Mouse (Mus musculus) adrenal gland, postnatal 4 days (tissue): ENCODE results near the gene Eif4g3. TPM values are rescaled to one million over a fixed set of nuclear protein-coding genes. Genes with fewer than 3 reads are reported as not detected.

ENCODE experiments used
- DNase-seq, 2 experiments: peaks; one replicate each; pipeline ENCODE4 v3.0.0; 2021 to 2022; ENCODE audit warnings: low spot score in 2 of 2, mixed read lengths in 2 of 2
- total RNA-seq, 2 experiments: library from RNA; stranded (reverse); gene quantifications; 2 replicates each; pipeline ENCODE4 v1.2.3; 2021

The Eif4g3 gene
- total RNA-seq, 2 experiments from 2014 or later = 121 to 142 TPM

DNA sequence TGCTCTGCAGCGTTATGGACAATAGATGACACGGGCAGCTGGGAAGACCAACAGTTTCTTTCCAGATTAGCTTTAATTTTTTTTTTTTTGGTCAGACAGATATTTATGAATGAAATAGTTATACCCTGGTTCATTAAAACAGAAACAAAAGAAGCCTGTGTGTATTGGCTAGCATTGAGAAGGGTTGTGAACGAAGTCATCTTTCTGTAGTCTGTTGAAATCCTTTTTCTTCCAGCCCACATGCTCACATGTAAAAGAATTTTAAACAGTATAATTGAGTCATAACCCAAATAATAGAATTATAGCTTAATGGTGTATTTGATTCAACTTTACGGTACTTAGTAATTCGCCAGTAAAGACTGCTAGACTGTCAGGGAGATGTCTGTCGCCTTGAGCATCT lies 28.8 kb downstream of the Eif4g3 start:
- no peak for DNase-seq

- no peak for DNase-seq
Measured at GRCm38 (mm10) chr4:138022761-138023160, 29.9 kb downstream of the Eif4g3 start.

GRCm38 (mm10) chr4:138023403-138024100 lies 30.7 kb downstream of the Eif4g3 start:
- DNase-seq = no peak

DNA sequence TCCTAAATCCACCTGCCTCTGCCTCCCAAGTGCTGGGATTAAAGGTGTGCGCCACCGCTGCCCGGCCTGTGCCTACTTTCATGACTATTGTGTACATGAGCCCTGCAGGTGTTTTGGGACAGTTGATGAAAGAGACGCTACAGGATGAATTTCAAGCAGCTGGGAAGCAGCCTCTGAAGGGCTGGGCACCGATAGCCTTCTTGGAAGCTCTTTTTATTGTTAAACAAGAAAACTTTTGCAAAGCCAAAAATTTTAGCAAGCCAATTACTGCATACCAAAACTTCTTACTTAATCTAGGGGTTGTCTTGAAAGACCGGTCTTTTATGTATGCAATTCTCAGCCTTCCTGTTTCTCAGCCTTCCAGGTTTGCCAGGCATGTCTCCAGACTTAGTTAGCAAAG lies 36.3 kb downstream of the Eif4g3 start:
- DNase-seq = no peak

DNA sequence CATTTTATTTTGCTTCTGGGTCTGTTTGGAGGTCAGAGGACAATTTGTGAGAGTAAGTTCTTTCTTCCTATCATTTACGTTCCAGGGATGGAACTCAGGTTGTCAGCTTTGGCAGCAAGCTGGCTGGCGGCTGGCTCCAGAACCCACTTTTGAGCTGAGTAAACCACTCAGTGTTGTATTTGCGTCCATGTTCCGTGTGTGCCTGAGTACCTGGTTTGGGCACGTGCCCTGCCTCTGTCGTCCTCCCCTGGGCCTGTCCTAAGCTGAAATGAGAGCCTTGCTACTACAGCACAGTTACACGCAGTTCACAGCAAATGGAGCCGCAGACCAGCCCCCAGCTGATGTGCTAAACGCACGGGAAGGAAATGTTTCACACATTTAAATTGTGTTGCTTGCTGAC lies 39.0 kb downstream of the Eif4g3 start:
- DNase-seq = no peak

DNA sequence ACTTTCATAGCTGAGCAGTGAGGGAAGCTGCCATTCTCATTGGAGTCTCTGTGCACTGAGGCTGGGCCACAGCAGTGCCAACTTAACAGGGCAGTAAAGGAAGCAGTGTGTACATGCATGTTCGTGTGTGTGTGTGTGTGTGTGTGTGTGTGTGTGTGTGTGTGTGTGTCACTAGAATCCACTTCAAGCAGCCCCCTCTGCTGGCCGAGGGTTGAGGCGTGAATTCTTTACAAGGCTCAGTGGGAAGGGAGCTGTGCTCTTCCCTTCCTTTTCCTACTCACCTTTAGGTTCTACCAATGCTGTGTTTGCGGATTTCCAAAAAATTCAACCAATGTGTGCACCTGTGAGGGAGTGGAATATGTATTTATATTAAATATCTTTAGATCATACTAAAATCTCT lies 41.0 kb downstream of the Eif4g3 start:
- DNase-seq = no peak

DNA sequence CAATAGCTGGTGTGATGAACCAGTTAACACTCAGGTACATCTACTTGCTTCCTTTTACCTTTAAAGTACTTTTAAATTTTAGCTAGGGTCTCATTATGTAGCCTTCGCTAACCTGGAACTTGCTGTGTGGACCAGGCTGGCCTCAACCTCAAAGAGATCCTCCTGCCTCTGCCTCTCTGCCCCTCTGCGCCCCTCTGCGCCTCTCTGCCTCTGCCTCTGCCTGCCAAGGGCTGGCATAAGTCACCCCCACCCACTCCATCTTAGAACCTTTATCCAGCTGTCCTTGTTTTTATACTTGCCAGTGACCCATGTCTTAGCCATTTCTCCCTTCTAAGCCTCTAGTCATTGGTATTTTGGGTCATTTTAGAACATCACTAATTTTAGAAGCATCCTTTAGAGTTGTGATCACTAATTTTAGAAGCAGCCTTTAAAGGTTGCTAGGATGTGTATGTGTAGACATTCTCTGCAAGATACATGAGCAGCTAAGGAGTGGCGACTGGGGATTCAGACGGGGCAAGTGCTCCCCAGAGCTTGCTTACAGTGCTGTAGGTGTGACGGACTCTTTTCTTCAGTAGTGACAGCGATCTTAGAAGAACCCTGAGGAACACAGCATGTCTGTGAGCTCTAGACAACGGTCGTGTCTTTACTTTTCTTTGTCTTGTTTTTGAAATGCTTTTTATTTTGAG lies 42.8 kb downstream of the Eif4g3 start:
- no peak for DNase-seq

DNA sequence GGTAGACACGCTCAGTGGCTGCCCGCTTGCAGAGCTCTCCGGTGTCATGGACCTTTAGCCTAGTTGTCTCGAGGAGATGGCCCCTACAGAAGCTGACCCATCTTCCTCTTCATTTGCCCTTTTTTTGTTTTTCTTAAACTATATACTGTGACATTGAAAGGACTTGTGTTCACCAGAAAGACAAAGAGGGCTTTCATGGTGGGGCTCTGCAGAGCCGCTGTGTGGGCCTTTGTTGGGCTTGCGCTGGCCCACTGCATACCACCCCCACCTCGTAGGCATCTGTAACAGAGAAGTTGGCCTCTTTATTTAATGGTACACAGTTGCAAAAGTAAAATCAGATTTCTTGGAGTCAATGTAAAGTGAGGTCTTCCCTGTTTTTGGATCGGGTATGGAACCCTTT lies 44.3 kb downstream of the Eif4g3 start:
- no peak for DNase-seq

GRCm38 (mm10) chr4:138037896-138038295 lies 45.1 kb downstream of the Eif4g3 start:
- DNase-seq = no peak

DNA sequence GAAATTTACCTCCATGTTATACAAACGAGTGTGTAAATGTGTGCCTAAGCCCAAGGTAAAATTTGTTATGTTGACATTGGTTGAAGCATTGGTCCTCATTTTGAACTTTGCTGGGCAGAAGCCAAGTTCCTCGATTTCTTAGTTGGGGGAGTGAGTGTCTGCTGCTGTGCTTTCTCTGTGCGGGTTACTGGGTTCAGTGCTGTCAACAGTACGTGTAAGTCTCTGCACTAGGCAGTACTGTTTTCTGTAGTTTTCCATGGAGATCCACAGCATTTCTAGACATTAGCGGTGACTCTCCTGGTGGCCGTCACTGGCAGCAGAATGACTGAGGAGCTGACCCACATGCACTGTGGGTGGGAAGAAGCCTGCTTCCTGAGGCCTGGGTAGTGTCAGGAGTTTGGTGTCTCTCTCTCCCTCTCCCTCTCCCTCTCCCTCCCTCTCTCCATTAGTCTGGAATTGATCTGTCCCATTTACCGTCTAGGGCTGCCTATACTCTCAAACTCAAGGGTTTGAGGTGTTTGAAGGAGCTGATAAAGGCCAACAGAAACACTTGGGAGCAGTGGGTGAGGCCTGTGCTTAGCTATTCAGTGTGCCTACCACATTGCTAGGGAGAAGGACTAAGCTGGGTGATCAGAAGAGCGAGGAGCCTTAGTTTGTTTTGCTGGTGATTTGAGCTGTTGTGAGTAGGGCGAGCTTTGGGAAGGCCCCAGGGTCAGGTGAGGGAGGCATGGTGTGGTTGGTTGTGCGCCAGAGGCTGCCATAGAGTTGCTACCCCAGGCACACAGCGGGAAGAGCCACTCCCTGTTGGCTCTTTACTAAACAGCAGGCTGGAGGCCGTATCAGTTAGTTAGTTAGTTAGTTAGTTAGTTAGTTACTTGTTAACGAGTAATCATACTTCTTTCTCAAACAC lies 45.8 kb downstream of the Eif4g3 start:
- no peak for DNase-seq

DNA sequence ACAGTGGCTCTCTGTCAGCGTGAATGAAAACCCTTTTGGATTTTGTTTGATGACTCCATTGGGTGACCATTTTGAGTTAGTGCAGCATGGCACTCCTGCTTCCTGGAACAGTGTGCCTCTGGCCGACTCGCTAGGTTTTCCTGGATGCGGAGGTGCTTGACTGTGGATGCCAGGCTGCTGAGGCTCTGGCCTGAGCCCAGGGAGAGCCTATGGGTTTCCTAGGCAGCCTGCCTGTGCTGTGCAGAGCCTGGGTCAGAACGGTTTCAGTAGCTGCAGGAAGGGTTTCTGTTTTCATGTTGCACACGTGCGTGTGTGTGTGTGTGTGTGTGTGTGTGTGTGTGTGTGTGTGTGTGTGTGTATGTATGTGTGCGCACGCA lies 46.4 kb downstream of the Eif4g3 start:
- no peak for DNase-seq

GRCm38 (mm10) chr4:138040589-138040988 lies 47.8 kb downstream of the Eif4g3 start:
- no peak for DNase-seq

DNA sequence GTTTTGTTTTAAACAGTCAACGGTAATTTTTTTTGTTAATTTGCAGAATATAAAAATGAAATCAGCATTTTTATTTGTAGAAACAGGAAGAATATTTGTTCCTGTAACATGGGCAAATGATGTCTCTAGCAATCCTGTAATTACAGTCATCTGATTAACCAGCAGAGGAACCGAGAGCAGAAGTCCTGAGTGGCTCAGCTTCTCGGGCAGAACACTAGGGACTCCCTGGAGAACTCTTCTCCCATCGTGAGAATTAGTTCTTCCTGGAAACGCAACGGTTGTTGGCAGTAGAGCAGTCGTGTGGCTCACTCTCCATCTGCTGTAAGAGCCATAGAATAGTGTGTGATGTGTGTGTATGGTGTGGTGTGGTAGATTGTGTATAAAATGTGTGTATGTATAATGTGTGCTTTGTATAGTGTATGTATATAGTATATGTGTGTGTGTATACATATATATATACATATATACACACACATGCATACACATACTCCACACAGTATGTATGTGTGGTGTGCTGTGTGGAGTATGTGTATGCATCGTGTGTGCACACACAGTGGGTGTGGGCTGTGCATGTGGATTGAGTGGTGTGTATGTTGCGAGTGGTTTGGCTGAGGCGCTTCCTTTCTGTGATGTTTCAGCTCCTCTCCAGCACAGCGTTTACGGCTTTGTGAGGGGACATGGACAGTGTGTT lies 48.9 kb downstream of the Eif4g3 start:
- no peak for DNase-seq

DNA sequence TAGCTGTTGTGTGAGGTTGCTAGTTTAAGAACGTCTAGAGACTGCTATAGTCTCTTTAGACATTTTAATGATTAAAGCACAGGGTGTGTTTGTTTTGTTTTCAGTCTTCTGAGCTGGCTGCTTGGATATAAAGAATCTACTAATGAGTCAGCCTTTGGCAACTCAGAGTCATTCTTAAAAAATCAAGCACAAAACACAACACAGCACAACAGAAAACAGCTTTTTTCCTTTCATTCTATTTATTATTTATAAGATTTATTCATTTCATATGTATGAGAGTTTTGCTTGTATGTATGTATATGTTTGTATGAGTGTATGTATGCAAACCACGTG lies 49.4 kb downstream of the Eif4g3 start:
- no peak for DNase-seq

DNA sequence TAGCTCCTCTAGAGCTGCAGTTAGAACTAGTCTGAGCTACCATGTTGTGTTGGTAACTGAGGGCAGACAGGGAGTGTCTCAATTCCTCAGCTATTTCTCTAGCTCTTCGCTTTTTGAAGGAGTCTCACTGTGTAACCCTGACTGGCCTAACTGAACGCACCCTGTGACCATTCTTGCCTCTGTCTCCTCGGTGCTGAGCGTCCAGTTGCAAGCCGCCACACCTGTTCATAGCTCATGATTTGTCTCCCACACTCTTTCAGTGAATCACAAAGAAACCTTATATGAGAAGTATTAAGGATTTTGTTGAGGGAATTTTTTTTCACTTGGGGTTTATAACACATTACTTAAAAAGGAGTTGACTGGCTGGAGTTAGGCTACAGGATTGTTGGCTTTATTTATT lies 49.8 kb downstream of the Eif4g3 start:
- no peak for DNase-seq

DNA sequence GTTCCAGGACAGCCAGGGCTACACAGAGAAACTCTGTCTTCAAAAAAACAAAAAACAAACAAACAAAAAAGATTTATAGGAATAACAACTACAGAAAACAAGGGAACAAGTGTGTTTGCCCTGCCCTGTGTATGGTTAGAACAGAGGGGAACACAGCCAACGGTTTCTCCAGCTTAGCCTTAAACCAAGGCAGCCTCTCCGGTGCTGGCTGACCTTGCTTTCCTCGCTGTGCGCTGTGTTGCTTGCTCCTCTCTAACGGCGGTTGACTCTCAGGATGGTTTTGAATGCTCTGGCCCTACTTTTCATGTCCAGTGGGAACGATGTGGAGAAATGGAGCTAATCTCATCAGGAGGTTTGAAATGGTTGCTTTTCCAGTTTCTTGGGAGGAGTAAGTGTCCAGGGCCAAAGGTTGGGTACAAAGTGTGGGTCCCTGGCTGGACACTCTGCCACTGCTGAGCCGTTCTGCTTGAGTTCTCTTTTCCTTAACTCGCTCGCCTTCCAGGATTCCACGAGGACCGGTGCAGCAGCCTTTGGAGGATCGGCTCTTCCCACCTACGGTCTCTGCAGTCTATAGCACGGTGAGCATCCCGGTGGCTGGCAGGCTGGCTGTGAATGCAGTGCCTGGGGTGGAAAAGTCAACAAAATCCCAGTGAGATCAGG lies 52.1 kb downstream of the Eif4g3 start:
- DNase-seq = no peak

DNA sequence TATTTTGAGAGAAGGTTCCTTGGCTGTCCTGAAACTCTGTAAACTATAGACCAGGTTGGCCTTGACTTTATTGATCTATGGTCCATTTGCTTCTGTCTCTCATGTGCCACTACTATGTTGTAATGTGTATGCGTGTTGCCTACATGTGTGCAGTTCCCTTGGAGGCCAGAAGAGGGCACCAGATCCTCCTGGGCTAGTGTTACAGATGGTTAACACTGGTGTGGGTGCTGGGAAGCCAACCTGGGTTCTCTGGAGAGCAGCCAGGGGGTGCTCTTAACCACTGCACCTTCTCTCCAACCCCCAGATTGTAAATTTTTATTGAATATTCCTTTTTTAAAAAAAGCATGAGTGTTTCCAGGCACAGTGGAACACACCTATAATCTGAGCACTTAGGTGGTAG lies 53.0 kb downstream of the Eif4g3 start:
- DNase-seq = no peak

GRCm38 (mm10) chr4:138046371-138046770 lies 53.5 kb downstream of the Eif4g3 start:
- no peak for DNase-seq

DNA sequence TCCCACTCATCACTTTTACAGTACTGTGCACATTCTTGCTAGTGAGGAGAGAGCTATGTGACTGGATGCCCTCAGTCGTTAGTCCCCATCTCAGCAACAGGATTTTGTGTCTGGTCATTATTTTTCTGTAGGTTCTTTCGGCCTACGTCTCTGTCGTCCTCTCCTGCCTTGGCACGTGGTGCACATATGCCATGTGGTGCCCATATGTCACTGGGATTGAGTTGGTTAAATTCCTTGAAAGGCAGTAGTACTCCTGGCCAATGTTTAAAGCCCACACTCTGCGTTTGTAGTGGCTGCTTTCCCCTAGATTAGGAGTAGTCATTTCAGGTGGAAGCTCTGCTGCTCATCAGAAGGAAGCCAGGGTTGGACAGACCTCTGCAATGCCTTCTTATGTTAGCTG lies 56.7 kb downstream of the Eif4g3 start:
- DNase-seq = no peak

DNA sequence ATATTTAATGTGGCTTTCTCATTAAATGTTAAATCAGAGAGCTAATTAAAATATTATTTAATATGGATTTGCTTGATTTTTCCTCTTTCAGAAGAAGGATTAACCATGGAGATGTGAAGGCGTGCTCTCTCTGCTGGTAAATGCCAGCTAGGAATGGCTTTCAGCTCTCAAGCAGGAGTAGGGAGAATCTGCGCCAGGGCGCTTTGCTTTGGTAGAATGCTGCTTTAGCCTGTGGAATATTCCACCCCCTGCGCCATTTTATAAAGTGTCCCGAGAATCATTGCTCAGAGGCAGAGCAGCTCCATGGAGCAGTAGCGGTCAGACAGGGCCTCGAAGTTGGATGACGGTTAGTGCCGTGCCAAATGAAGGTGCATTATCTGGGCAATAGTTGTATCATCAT lies 58.7 kb downstream of the Eif4g3 start:
- no peak for DNase-seq

- no peak for DNase-seq
Measured at GRCm38 (mm10) chr4:138056658-138057057, 63.8 kb downstream of the Eif4g3 start.
